Mouse (Mus musculus) cortical plate, adult 2 months (tissue): ENCODE measurements at regions not wholly inside any gene's neighbourhood (a gene's known extent, or its start where the extent isn't known, plus 50 kb on each side); places are given as distances from the start of the nearest gene placed in this dataset.

Experiments
- CTCF ChIP-seq: fragments of 200-500 bp; IDR thresholded peaks from 2 replicates; pipeline ENCODE4 v1.5.1; 2011; ENCODE audit warnings: mild to moderate bottlenecking, control low read depth, low read length; ENCODE audit not compliant: insufficient read depth; ENCODE audit errors: extremely low read depth
- POLR2A ChIP-seq: fragments of 200-500 bp; IDR thresholded peaks from 2 replicates; pipeline ENCODE4 v1.6.1; 2011; ENCODE audit warnings: mild to moderate bottlenecking, low read length, control low read depth; ENCODE audit not compliant: insufficient read depth; ENCODE audit errors: extremely low read depth

DNA sequence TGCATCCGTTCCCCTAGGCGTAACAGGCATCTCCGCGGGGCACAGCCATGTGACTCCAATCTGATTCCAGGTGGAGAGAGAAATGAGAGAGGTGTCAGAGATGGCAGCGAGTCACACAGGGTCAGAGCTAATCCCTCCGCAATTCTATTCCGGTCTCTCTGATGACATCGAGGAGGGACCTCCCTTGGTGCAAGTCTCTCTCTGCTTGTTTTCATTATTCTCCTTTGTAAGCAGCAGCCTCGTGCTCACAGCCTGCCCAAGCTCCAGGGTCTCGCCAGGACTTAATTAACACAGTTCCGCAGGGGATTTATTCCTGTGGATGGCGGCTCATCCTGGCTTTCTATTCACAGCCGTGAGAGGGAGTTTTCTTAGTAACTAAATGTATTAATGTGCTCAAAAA, 134.1 kb upstream of the Igsf21 start:
- TF ChIP-seq CTCF: no peak
- TF ChIP-seq POLR2A: no peak
